ENCODE assay signal across 9 mouse cellular contexts in the genomic region with DNA sequence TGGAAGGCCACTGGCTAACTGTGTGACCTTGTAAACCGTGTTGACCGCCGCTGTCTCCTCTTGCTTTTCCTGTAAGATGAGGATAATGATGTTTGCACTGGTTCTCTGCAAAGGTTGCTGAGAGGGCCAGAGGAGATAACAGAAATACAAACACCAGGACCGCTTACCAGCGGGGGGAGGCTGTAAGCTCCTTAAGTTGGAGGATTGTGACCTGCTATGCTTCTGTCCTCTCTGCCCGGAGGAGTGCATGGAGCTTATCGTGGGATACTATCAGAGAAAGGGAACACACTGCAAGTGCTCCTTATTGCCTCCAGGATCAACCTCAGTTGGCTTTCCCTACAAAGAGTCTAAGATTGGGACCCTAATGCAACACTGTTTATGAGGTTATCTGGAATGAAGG.
"Had no signal": no experiment of that assay in that cellular context is flagged by ENCODE, and none has a peak within 500 bp of the region (broad histone marks: within the 10 kb centered on the region; RNA-seq: fewer than 3 reads in every experiment).

No protein-coding gene starts in this region.

- DNase-seq: lung, adult 18-20 months; lung, embryonic 14.5 days; lung, postnatal 14 days; lung, postnatal 36 days; midbrain, embryonic 14.5 days; right cerebral cortex, postnatal 14 days; thymus, adult 2 months; thymus, postnatal 25 days; thymus, postnatal 4 days had no signal
